Mouse (Mus musculus) T-helper 17 cell (primary cell): Measurements from ENCODE around the gene Pln.

Experiments used
- in situ Hi-C, 2 experiments: fragments of 300-600 bp; cut with MboI, MseI; formaldehyde crosslinking; loops; 1 replicate in 1 of 2; 2 replicates in 1 of 2; pipeline ENCODE4 v1.15.1; 2025; ENCODE audit warnings: high pct_unique_total_duplicates in 2 of 2

Gene Pln

DNA sequence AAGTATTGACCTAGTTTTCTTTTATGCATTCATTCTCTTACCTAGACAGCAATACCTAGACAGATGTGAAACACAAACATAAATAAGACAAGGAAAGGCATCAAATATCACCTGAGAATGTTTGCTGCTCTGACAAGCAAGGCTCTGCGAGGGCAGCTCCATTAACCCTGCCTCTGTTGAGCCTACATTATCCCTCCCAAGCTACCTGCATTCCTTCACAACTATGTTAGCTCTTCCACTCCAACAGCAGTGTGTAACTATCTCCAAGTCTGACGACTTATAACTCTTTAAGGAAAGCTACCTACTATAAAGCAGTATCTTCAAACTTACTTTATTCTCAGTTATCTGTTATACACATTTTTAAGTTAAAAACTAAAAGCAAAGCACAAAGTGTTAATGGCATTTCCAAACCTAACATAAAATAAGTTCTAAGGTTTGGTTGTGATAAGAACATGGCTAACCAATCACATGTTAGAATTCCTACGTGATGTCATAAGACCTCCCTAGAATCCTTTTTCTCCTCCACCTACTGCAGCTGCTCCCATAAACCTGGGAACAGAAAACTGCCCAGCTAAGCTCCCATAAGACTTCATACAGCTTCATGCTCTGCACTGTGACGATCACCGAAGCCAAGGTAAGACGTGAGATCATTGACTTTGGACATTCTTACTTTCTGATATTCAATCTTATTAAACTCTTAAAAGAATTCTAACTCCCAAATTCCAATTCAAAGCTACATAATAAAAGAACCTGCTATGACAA lies at the start of gene Pln:
Gene Pln (plus strand): TSS at position 506 of the 762 bp plus-strand sequence.
- in situ Hi-C loops, result loop anchor here in 1 of 2 experiments (10.0 kb wide), 1 partner anchor 457 kb away; no protein-coding TSS in a partner anchor

DNA sequence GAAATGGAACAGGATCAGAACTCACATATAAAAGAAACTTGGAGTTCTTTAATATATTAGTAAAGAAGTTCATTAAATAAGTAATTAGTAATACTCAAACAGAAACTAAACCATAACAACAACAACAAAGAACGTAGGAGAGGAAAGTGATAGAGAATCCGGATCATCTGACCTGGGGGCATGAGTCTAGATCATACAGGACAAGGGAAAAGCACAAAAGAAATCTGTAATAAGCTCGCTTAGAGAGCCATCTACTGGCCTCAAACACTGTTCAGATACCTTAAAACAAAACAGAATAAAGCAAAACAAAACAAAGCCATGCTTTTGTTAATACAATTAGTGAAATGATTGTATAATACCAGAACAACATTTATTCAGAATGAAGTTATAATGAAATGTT lies 31.6 kb upstream of the Pln start:
- in situ Hi-C loops, result no loop called here

DNA sequence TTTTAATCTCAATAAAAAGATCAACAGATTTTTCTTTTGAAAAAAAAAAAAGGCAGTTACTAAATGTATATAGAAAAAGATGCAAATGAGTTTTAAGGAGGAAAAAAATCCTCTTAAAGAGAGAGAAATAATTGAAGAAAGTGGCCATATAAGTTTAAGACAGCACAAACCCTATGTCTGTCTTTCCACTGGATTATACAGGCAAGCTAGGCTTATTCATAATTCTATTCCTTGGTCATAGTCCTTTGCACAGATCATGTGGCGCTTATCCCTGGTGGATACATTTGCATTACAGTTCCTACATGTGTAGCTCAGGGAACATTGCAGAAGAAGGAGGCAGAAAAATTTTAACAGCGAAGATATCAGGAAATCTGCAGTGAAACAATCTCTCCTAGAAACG lies 30.8 kb upstream of the Pln start:
- in situ Hi-C loops, result no loop called here

DNA sequence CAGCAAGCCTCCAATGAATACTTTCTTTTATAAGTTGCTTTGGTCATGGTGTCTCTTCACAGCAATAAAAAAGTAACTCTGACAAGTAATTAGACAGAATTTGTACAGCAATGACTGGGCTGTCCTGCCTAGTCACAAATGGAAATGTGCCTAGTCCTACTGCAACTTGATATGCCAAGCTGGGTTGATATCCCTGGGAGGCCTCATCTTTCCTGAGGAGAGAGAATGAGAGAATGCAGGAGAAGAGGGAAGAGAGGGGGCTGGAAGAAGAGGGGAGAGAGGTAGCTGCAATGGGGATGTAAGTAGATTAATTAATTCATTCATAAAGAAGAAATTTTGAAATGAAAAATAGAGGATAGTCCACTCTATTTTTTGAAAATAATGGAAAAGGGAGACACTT lies 14.1 kb upstream of the Pln start:
- in situ Hi-C loops, result no loop called here

DNA sequence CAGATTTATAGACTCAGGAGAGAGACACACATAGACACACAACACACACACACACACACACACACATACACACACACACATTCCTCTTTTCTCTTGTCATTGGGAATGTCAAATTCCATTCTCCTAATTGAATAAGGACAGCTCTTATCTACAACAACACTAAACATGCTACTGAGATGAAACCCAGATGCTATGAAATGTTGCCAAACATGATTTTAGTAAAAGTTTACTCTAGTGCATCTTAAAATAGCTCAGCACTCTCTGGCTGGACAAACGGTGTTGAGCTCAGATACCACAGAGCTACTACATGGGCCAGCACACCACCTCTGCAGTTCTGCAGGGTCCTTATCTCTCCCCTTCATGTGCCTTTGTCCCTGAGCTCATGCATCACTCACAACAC lies 12.8 kb upstream of the Pln start:
- in situ Hi-C loops, result no loop called here

DNA sequence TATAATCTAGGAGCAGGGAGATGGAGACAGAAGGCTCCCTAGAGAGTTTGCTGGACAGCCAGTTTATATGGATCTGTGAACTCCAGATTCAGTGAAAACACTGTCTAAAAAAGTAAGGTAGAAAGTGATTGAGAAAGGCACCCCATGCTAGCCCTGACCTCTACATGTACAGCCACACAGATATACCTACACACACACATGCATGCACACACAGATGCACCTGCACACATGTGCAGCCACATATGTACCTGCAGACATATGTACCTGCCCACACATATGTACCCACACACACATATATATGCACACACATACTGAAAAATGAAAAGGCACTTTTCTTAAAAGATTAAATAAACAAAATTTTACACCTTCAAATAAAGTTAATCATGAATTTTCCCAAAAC lies 11.1 kb upstream of the Pln start:
- in situ Hi-C loops, result no loop called here

DNA sequence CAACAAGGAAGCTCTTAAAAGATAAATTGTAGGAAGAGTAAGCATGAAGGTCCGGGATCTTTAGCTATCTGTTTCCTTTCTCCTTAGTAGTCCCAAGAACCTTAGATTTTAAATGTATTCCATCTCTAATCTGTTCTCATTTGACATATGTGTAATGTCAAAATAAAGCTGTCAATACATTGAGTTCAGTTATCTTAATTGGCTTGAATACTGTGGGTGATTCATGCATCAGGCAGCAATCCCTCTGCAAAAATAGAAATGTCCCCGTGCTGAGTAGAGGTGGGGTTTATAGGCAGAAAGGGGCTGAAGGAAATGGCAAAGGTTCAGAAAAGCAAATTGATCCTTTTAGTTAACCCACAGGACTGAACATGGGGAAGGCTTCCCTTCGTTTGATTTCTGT lies 8.2 kb upstream of the Pln start:
- in situ Hi-C loops, result no loop called here

DNA sequence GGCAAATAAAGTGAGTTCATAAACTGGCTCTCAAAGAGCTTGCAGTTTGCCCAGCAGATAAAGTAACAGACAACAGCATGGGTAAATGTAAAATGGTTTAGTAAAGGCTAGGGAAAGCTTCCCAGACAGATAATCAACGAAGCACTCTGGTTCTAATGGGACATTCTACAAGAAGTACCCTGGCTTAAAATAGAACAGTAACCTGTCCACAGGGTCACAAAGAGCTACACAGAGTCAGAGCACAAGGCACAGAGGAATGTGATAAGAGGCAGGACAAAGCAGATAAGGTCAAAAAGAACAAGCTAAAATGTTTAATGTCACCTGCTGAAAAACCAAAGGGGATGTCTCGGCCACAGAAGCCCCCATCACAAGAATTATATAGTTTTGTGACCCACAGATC lies 4.7 kb upstream of the Pln start:
- in situ Hi-C loops, result loop anchor here in 1 of 2 experiments (10.0 kb wide), 1 partner anchor 462 kb away; no protein-coding TSS in a partner anchor

DNA sequence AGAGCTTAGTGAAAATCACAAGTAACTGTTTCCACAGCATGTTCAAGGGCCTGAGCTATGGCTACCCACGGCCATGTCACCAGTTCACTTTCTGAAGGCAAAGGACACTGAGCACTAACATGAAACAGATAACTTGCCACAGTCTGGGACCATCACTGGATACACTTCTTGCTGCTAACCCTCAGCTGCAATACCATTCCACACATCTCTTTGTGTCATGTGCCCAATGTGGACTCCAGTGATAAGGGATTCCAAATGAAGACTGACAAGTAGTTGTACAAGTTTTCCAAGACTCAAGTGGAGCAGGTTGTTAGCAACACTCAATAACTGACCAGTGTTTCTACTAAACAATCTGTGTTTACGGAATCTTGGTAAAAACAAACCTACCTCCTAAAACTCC lies 2.2 kb upstream of the Pln start:
- in situ Hi-C loops, result loop anchor here in 1 of 2 experiments (10.0 kb wide), 1 partner anchor 460 kb away; no protein-coding TSS in a partner anchor

DNA sequence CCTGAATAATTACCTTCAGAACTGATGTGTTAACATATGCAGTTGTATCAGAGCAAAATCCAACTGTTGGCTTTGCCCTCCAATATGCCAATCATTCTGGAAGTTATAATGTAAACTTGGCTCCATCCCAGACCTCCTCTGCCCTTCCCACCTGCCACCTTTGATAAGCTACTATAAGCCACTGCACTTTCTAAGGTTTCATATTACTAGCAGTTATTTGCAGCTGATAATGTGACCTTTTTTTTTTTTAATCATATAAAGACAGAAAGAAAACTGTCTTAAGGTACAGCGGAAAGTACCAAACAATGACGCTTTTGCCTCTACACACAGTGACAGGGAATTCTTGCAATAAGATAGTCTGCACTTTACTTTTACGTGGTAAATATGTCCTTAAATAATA lies 1.5 kb upstream of the Pln start:
- in situ Hi-C loops, result loop anchor here in 1 of 2 experiments (10.0 kb wide), 1 partner anchor 459 kb away; no protein-coding TSS in a partner anchor

DNA sequence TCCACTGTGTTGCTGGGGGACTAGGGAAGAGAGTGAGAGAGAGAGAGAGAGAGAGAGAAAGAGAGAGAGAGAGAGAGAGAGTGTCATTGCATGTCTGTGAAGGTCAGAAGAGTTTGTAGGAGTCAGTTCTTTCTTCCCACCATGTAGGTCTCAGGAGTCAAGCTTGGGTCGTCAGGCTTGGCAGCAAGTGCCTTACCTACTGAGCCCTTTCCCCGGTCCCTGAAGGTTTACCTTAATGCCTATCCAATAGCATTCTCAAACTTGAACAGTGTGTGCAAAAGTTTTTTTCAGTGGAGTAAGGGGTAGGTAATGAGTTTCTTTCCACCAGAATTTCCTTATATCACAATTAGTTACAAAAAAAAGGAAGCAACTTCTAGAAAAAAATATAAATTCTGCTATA lies 1.6 kb downstream of the Pln start:
- in situ Hi-C loops, result loop anchor here in 1 of 2 experiments (10.0 kb wide), 1 partner anchor 456 kb away; no protein-coding TSS in a partner anchor

DNA sequence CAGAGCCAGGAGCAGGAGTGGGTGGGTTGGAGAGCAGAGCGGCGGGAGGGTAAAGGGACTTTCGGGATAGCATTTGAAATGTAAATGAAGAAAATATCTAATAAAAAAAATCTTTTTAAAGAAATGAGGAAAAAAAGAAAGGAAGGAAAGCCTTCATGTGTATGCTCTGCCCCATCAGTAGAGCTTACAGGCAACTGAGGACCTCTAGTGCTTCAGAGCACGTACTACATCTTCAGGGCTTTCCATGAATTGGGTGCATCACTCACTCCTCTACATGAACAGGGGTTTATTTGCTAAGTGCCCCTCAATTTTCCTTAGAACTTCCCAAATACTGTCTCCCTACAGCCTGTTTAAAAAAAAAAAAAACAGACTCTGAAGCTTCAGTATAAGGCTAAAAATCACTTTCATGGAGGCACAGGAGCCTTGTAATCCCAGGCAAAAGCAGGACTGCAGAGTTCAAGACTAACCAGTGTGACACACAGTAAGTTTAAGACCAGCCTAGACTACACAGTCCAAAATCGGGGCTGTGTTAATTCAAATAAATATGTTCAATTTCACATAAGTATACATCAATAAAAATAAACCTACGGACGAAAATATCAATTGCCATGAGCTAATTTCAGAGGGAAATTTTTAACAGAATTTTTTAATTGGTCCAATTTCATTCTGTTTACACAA lies 4.0 kb downstream of the Pln start:
- in situ Hi-C loops, result loop anchor here in 1 of 2 experiments (5.0 kb wide), 1 partner anchor 186 kb away; no protein-coding TSS in a partner anchor

DNA sequence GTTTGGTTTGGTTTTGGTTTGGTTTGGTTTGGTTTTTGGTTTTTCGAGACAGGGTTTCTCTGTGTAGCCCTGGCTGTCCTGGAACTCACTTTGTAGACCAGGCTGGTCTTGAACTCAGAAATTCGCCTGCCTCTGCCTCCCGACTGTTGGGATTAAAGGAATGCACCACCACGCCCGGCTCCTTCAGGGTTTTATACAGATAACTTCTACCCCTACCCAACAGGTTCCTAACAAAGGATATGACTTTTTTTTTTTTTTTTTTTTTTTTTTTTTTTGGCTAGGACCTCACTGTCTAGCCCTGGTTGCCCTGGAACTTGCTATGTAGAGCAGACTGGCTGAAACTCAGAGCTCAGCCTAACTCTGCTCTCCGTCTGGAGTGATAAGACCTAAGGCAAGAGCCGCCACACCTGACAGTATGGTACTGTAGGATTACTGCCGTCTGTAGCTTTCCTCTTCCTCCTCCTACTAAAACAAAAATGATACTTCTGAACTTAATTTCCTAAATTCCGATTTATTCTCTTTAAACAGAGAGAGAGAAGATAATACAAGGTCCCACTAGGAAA lies 4.8 kb downstream of the Pln start:
- in situ Hi-C loops, result loop anchor here in 1 of 2 experiments (5.0 kb wide), 1 partner anchor 185 kb away; no protein-coding TSS in a partner anchor

DNA sequence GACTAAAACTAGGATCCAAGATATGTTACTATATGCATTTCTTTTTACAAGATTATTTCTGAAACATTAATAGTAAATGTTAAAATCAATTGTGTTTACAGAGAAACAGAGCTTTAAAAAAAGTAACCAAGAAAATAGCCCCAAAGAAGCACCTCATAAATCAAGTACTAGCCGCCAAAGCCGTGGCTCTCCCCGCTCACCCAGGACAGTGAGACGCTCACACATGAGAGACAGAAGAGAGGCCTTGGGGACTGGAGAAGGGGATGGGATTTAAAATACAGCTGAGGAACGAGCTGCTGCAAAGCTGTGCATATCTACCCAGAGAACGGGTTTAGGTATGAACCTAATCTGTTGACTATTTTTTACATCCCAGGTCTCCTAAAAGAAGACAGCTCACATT lies 5.9 kb downstream of the Pln start:
- in situ Hi-C loops, result loop anchor here in 1 of 2 experiments (5.0 kb wide), 1 partner anchor 184 kb away; no protein-coding TSS in a partner anchor

DNA sequence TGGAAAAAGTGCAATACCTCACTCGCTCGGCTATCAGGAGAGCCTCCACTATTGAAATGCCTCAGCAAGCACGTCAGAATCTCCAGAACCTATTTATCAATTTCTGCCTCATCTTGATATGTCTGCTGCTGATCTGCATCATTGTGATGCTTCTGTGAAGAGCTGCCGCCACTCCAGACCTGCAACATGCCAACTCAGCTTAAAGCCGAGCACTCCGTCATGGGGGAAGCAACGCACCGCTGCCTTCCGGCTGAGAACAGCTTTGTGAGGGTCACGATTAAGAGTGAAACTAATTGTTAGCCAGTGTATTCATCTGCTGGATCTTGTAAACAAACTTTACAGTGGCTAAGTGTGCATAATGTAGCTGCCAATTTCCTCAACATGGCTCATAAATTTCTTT lies 6.4 kb downstream of the Pln start:
- in situ Hi-C loops, result loop anchor here in 1 of 2 experiments (5.0 kb wide), 1 partner anchor 183 kb away; no protein-coding TSS in a partner anchor

DNA sequence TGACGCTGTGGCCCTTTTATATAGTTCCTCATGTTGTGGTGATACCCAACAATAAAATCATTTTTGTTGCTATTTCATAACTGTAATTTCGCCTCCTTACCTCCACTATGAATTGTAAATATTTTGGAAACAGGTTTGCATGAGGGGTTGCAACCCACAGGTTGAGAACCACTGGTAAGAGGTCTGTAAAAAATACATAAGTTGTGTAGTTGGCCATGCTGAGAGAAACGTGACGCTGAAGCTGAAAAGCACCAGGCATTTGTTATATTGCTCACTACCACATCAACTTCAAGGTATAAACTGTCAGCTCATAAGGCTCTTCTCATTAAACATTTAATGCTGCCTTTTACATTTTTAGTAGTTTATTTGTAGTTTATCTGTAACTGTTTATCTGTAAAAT lies 8.0 kb downstream of the Pln start:
- in situ Hi-C loops, result loop anchor here in 1 of 2 experiments (5.0 kb wide), 1 partner anchor 162 kb away; no protein-coding TSS in a partner anchor

DNA sequence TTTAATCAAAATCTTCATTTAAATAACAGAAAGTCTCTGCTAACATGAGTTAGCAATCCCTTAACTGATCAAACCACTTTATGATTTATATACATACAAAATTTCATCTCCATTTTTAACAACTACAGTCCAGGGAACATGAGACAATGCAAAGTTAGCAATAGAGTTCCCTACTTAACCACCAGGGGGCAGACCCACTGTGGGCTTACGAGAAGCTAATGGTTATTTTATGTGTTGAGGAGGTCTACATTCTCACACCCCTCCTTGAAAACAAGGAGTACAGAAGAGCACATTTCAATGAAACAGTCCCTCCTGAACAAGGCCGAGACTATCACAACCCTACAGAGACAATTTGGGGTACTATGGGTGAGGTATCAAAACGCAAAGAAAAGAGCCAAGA lies 9.0 kb downstream of the Pln start:
- in situ Hi-C loops, result loop anchor here in 1 of 2 experiments (5.0 kb wide), 1 partner anchor 161 kb away; no protein-coding TSS in a partner anchor

DNA sequence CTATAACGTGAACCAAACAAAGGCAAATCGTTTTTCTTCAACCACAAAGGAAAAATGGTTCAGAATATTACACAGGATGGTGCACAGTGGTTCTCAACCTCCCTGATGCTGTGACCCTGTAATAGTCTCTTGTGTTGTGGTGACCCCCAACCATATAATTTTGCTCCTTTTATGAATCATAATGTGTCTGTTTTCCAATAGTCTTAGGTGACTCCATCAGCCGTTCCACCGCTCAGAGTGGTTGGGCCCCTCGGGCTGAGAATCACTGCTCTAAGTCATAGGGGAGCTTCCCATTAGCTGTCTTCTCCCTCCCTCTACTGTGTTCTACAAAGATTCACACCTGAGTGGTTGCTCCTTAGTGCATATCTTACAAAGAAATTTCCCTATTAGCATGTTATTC lies 9.4 kb downstream of the Pln start:
- in situ Hi-C loops, result loop anchor here in 1 of 2 experiments (5.0 kb wide), 1 partner anchor 160 kb away; no protein-coding TSS in a partner anchor

DNA sequence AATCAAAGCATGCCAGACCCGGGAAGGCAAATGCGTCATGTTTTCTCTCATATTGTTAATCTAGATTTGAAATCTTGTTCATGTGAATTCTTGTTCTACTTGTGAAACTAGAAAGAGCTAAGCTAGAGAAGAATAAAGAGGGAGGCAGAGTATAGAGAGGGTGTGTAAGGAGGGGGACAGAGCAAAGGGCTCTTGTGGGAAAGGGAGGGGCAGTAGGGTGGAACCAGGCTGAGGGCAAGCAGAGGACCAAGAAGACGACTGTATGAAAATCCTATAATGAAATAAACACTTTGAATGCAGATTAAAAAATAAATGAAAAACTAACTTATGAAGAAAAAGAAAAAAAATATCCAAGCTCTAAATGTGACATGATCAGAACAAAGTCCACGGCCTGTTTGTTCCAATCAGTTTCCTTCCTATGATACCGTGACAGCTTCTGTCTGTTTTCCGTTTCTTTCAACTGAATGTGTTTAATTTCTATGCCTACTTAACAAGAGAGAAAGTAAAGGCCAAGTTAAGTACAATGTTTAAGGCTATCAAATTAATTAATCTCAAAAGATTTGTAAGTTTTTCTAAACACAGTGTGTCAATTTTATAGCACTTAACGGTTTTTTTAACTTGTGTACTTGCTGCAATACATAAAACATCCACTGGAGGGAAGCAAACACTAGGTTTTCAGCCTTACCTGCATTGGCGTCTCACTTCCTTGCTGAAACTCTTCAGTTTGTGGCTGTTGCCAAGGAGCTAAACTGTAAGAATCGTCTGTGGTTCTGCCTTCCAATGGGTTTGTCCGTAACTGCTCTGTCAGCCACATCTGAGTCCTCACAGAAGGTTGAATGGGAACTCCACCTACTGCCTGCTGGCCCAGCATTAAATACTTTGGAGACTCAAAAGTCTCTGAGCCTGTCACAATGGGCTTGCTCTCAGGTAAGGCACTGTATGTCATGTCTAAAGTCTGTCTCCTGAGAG lies 10.6 kb downstream of the Pln start:
- in situ Hi-C loops, result loop anchor here in 1 of 2 experiments (5.0 kb wide), 1 partner anchor 159 kb away; no protein-coding TSS in a partner anchor

DNA sequence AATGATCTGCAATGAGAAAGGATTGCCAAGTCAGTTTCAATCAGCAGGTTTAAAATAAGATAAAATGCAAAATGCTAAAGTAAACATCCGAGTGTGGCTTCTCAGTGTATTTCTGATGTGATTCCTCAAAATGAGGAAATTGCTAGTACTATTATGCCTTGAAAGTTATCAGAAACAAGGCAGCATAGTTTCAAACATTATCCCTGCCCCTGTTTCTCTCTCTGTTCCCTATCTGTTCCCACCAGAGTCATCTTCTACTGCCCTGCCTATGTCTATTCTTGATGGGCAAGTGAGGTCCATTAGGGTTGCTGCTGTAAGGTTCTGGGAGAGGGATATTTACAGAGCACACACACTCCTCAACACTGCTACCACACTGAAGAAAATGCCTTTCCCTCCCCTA lies 11.8 kb downstream of the Pln start:
- in situ Hi-C loops, result loop anchor here in 1 of 2 experiments (5.0 kb wide), 1 partner anchor 158 kb away; no protein-coding TSS in a partner anchor
